20 mouse cellular contexts compared by ENCODE assay signal in the genomic region with DNA sequence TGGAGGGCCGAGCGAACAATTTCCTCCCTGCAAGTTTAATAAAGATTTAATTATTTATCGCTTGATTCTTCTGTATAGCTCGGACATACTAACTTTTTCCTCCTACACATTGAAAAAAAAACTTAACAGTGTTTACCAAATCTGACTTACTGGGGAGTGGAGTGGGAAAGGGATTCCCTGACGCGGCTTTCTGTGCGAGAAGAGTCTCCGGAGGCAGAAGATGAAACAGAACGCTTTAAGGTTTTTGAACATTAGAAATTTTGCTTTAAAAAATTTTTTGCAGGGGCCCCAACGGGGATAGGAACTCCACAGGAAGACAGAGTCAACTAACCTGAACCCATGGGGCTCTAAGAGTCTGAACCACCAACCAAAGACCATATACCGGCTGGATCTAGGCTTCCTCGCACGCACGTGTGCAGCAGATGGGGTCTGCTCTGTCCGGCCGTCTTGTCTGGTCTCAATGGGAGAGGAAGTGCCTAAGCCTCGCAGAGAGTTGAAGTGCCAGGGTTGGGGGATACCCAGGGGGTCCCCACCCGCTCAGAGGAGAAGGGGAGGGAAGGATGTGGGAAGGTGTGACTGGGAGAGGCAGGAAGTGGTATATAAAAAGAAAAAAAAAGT. TPM values are rescaled to one million over a fixed set of nuclear protein-coding genes. Genes with fewer than 3 reads are reported as not detected.
A peak's percentile ranks its signal among the peaks of the same experiment; 100 is the strongest.
DNase-seq lines count a peak whose midpoint lies in the region; ATAC-seq lines count a peak whose summit lies in the region.
"Had no signal": no experiment of that assay in that cellular context is flagged by ENCODE, and none has a peak within 500 bp of the region (broad histone marks: within the 10 kb centered on the region; RNA-seq: fewer than 3 reads in every experiment).

No protein-coding gene starts in this region.

- H3K9ac ChIP-seq in hindbrain, embryonic 11.5 days (ENCODE audit: low read depth, low read length), result no peak overlapping the region
- H3K9ac ChIP-seq in hindbrain, embryonic 12.5 days, result no peak overlapping the region
- no peak overlapping the region for H3K9ac ChIP-seq in neural tube, embryonic 12.5 days
- no peak overlapping the region for H3K9ac ChIP-seq in neural tube, embryonic 15.5 days (replicated peaks)
- H3K9ac ChIP-seq: embryonic facial prominence, embryonic 13.5 days; limb, embryonic 13.5 days; liver, embryonic 14.5 days had no signal

- no peaks in the 10 kb centered on the region for H3K4me1 ChIP-seq in hindbrain, embryonic 11.5 days (replicated peaks; ENCODE audit: control insufficient read depth, insufficient read depth, low read length)
- no peaks in the 10 kb centered on the region for H3K4me1 ChIP-seq in hindbrain, embryonic 12.5 days
- H3K4me1 ChIP-seq in neural tube, embryonic 12.5 days, result no peaks in the 10 kb centered on the region
- no peaks in the 10 kb centered on the region for H3K4me1 ChIP-seq in neural tube, embryonic 15.5 days
- H3K4me1 ChIP-seq: embryonic facial prominence, embryonic 13.5 days had no signal

- 3% methylated on average over 18 of the region's 18 CpGs for WGBS in hindbrain, embryonic 11.5 days
- WGBS in hindbrain, embryonic 12.5 days, result 4% methylated on average over 18 of the region's 18 CpGs
- WGBS in neural tube, embryonic 12.5 days, result 4% methylated on average over 18 of the region's 18 CpGs
- 4% methylated on average over 18 of the region's 18 CpGs for WGBS in neural tube, embryonic 15.5 days

- no peaks in the 10 kb centered on the region for H3K36me3 ChIP-seq in hindbrain, embryonic 11.5 days (ENCODE audit: control insufficient read depth, insufficient read depth, low read length)
- H3K36me3 ChIP-seq in hindbrain, embryonic 12.5 days, result no peaks in the 10 kb centered on the region
- H3K36me3 ChIP-seq in neural tube, embryonic 12.5 days, result no peaks in the 10 kb centered on the region
- no peaks in the 10 kb centered on the region for H3K36me3 ChIP-seq in neural tube, embryonic 15.5 days
- H3K36me3 ChIP-seq: embryonic facial prominence, embryonic 13.5 days; limb, embryonic 13.5 days had no signal

- no peaks in the 10 kb centered on the region for H3K9me3 ChIP-seq in hindbrain, embryonic 11.5 days (ENCODE audit: control insufficient read depth, low read length)
- H3K9me3 ChIP-seq in hindbrain, embryonic 12.5 days (replicated peaks), result no peaks in the 10 kb centered on the region
- no peaks in the 10 kb centered on the region for H3K9me3 ChIP-seq in neural tube, embryonic 12.5 days
- no peaks in the 10 kb centered on the region for H3K9me3 ChIP-seq in neural tube, embryonic 15.5 days (replicated peaks)
- H3K9me3 ChIP-seq: embryonic facial prominence, embryonic 13.5 days; limb, embryonic 13.5 days had no signal

- no peak overlapping the region for H3K4me2 ChIP-seq in hindbrain, embryonic 11.5 days (replicated peaks; ENCODE audit: low read depth, low read length)
- no peak overlapping the region for H3K4me2 ChIP-seq in hindbrain, embryonic 12.5 days (replicated peaks)
- H3K4me2 ChIP-seq in neural tube, embryonic 12.5 days (replicated peaks), result no peak overlapping the region
- H3K4me2 ChIP-seq in neural tube, embryonic 15.5 days, result no peak overlapping the region
- H3K4me2 ChIP-seq: embryonic facial prominence, embryonic 13.5 days; limb, embryonic 13.5 days had no signal

- no peak overlapping the region for H3K27ac ChIP-seq in hindbrain, embryonic 11.5 days (ENCODE audit: low read depth, low read length)
- no peak overlapping the region for H3K27ac ChIP-seq in hindbrain, embryonic 12.5 days
- no peak overlapping the region for H3K27ac ChIP-seq in neural tube, embryonic 12.5 days
- H3K27ac ChIP-seq in neural tube, embryonic 15.5 days (replicated peaks), result no peak overlapping the region
- H3K27ac ChIP-seq: embryonic facial prominence, embryonic 13.5 days; limb, embryonic 13.5 days; liver, embryonic 14.5 days had no signal

- ATAC-seq in hindbrain, embryonic 11.5 days (ENCODE audit: low FRiP score), result 0 out of 2 replicates have a peak, but pooled peaks have one; percentile 28
- ATAC-seq in hindbrain, embryonic 12.5 days (ENCODE audit: low FRiP score), result no peak
- ATAC-seq in neural tube, embryonic 12.5 days (ENCODE audit: low FRiP score, low read depth), result 0 out of 2 replicates have a peak, but pooled peaks have one; percentile 14
- no peak for ATAC-seq in neural tube, embryonic 15.5 days (ENCODE audit: low FRiP score)
- ATAC-seq in granulocyte monocyte progenitor cell, adult 5-6 weeks (replicated peaks; ENCODE audit: poor library complexity, severe bottlenecking), result 0 out of 2 replicates have a peak, but pooled peaks have one; percentile 28
- ATAC-seq: forebrain, embryonic 16.5 days; intestine, embryonic 16.5 days had no signal

- H3K4me3 ChIP-seq in hindbrain, embryonic 11.5 days (ENCODE audit: low read depth, low read length), result no peak overlapping the region
- H3K4me3 ChIP-seq in hindbrain, embryonic 12.5 days, result no peak overlapping the region
- no peak overlapping the region for H3K4me3 ChIP-seq in neural tube, embryonic 12.5 days
- H3K4me3 ChIP-seq in neural tube, embryonic 15.5 days (replicated peaks), result no peak overlapping the region
- H3K4me3 ChIP-seq: embryonic facial prominence, embryonic 13.5 days; limb, embryonic 13.5 days had no signal

- peaks cover 67% of the 10 kb centered on the region for H3K27me3 ChIP-seq in hindbrain, embryonic 11.5 days (ENCODE audit: control insufficient read depth, insufficient read depth, low read length)
- H3K27me3 ChIP-seq in hindbrain, embryonic 12.5 days, result peaks cover 80% of the 10 kb centered on the region
- H3K27me3 ChIP-seq in neural tube, embryonic 12.5 days (replicated peaks), result peaks cover 72% of the 10 kb centered on the region
- peaks cover 85% of the 10 kb centered on the region for H3K27me3 ChIP-seq in neural tube, embryonic 15.5 days (replicated peaks)

- peak; percentile 51 for DNase-seq in hindbrain, embryonic 11.5 days (ENCODE audit: low spot score)
- no peak for DNase-seq in B cell, adult 2 months
- no peak for DNase-seq in cerebellum, adult 11-12 months
- DNase-seq in c-Kit-positive CD71-positive TER-119-positive erythroid progenitor cells, embryonic 14.5 days (ENCODE audit: low spot score), result no peak
- DNase-seq: adrenal gland, postnatal 36 days; kidney, postnatal 14 days; right cerebral cortex, postnatal 25 days; thymus, postnatal 36 days had no signal

RNA-seq across cellular contexts. Expression of a gene that starts 22.2 kb away (rescaled TPM):
- polyA plus RNA-seq in hindbrain, embryonic 11.5 days (2014; fragmentation: Nextera tagmentation; extraction: Ambion mirVana), result not detected in 2 replicates
- not detected in 2 replicates for polyA plus RNA-seq in hindbrain, embryonic 12.5 days (2016; fragmentation: Nextera tagmentation; extraction: Ambion mirVana)
- not detected in 2 replicates for polyA plus RNA-seq in neural tube, embryonic 12.5 days (2016; fragmentation: Nextera tagmentation; extraction: Ambion mirVana)
- not detected in 2 replicates for polyA plus RNA-seq in neural tube, embryonic 15.5 days (2015; fragmentation: Nextera tagmentation; extraction: Ambion mirVana)
- not detected in 2 replicates for total RNA-seq in granulocyte monocyte progenitor cell, adult 5-6 weeks (2014; fragmentation: Nextera tagmentation)
- not detected in 2 replicates for total RNA-seq in granulocyte monocyte progenitor cell, adult 5-6 weeks (2017)
- total RNA-seq: hematopoietic stem cell, adult 5-6 weeks had no signal
- polyA plus RNA-seq: embryonic facial prominence, embryonic 13.5 days; forebrain, embryonic 16.5 days; heart, embryonic 14.5 days; intestine, embryonic 16.5 days; limb, embryonic 13.5 days; liver, embryonic 14.5 days; lung, embryonic 16.5 days had no signal

RNA-seq across cellular contexts. Expression of a gene that starts 38.6 kb away (rescaled TPM):
- 1.1 and 1.4 TPM in 2 replicates for polyA plus RNA-seq in hindbrain, embryonic 11.5 days (2014; fragmentation: Nextera tagmentation; extraction: Ambion mirVana)
- 1.1 and 1.5 TPM in 2 replicates for polyA plus RNA-seq in hindbrain, embryonic 12.5 days (2016; fragmentation: Nextera tagmentation; extraction: Ambion mirVana)
- 0.41 and 0.56 TPM in 2 replicates for polyA plus RNA-seq in neural tube, embryonic 12.5 days (2016; fragmentation: Nextera tagmentation; extraction: Ambion mirVana)
- polyA plus RNA-seq in neural tube, embryonic 15.5 days (2015; fragmentation: Nextera tagmentation; extraction: Ambion mirVana), result 0.93 and 2.3 TPM in 2 replicates
- not detected in 2 replicates for total RNA-seq in granulocyte monocyte progenitor cell, adult 5-6 weeks (2014; fragmentation: Nextera tagmentation)
- total RNA-seq in granulocyte monocyte progenitor cell, adult 5-6 weeks (2017), result not detected in 2 replicates
- total RNA-seq: hematopoietic stem cell, adult 5-6 weeks had no signal

Comparison
In these comparisons a context has a peak if more than half of its experiments do, and no peak if none do; other contexts are left out.
1. ATAC-seq: peak in hindbrain, embryonic 11.5 days (single experiment), neural tube, embryonic 12.5 days (single experiment) and granulocyte monocyte progenitor cell, adult 5-6 weeks (single experiment); none in hindbrain, embryonic 12.5 days (single experiment) and neural tube, embryonic 15.5 days (single experiment).